Mouse (Mus musculus) gastrocnemius, adult 8-10 months (tissue): ENCODE measurements around the gene Ormdl3. TPM values are rescaled to one million over a fixed set of nuclear protein-coding genes. Genes with fewer than 3 reads are reported as not detected.

Experiments
- DNase-seq, 2 experiments: peaks; one replicate each; pipeline ENCODE4 v3.0.0; 2022; ENCODE audit warnings: low spot score in 2 of 2
- total RNA-seq, 4 experiments: library from RNA; stranded (reverse); gene quantifications; 2 replicates each; pipeline ENCODE4 v1.2.4; 2022

The Ormdl3 gene
- total RNA-seq, 4 experiments from 2014 or later = 26.7 to 31.9 (median 28.4) TPM

DNA sequence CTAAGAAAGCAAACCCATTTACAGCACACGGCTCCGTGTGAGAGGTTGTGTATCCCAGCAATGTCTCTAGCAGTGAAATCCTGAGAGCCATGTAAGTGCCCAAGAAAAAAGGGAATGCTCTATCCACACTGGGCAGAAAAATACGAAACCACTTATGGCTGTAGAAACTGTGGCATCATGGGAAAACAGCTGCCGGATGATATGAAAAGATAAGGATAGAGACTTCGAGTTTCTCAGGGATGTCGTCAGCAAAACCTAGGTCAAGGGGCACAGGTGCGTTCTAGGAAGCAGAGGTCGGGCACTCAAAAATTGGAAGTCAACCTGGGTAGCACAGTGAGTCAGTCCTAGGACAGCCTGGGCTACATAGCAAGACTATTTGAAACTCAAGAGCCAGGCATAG lies 2.1 kb upstream of the Ormdl3 start:
- DNase-seq = no peak

DNA sequence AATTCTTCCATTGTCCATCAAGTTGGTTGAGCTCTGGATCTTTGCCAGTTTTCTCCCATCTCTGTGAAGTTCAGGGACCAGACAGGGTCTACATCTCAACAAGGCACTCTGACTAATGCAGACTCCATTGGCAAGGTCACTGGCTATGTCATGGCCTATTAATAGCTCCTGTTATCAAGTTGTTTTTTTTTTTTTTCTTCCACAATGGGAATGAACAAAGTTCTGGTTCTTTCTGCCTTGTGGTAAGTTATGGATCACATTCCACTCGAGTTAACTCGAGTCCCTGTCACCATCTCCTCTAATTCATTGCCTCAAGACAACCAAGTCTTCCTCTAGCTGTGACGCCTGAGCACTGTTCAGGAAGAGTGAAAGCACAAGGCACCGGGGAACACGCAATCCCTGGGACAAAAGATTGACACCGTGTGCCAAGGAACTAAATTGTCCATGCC lies 1.7 kb upstream of the Ormdl3 start:
- no peak for DNase-seq

DNA sequence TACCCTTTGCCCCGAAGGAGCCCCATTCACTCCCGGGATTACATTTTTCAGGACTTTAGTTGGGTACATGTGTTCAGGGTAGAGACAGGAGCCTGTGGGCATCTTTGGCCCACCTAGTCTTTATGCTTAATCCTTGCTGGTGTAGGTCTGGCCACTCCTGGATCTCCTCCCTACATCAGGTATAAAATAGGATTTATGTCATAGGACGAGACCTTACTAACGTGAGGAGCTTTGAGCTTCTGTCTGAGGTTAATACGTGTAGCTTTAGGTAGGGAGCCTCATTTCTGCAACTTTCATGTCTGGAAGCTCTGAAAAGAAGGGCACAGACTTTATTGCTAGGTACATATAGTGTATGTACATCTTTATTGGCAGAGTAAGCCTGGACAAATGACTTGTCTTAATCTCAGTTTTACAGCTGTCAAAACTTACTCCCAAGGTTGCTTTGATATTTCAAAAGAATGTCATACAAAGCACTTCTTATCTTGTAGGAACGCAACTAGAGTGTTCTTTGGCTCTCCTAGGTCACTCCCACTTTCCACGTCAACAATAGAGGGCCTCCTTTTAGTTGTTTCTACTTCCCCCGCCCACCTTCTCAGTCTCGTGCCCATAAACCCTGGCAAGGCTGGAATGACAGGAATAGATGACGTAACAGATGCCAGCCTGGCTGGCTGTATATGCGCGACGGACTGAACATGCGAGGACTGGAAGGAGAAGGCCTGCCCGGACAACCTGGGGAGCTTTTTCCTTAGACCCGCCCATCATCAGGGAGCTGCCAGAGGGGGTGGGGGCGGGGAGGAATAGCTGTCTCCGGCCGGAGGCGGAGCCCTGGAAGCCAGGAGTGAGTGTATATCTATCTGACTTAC lies 747 bp upstream of the Ormdl3 start:
- DNase-seq = peak; percentile 57 to 58

DNA sequence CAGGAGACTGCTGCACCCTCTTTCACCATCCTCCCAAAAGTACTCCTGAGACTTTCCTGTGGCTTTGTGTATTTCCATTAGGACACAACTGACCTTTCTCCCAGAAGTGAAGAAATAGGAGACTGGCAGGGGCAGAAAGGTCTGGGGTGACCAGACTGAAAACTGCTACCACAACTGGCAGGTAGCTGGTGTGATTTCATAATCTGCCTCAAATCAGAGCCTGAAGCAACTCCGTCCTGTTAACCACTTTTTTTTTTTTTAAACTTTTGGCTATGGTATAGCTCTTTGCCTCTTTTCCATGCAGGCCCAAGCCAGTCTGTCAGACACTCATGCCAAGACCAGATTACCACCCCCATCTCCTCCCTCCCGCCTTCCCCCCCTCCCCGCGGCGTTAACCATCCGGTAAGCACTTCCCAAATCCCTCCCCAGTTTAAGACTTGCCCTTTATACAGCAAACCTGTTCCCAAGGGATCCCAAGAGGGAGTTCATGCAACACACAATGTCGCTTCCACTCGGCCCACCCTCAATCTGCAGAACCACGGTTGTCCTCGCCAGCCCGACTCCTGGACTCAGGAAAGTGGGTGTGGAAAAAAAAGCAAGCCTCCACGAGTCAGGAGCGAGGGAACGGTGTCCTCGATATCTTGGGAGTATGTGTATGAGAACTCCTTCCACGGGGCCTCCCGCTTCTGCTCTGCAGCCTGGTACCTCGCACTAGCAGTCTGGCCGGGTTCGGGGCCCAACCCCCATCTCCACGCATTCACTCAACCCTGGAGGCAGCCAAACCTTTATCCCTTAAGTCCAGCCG lies 879 bp downstream of the Ormdl3 start:
- DNase-seq = peak in 1 of 2 experiments; percentile 9

- no peak for DNase-seq
Measured at GRCm38 (mm10) chr11:98584629-98585177, 2.5 kb downstream of the Ormdl3 start.

- DNase-seq = no peak
Measured at GRCm38 (mm10) chr11:98584146-98584545, 3.0 kb downstream of the Ormdl3 start.

DNA sequence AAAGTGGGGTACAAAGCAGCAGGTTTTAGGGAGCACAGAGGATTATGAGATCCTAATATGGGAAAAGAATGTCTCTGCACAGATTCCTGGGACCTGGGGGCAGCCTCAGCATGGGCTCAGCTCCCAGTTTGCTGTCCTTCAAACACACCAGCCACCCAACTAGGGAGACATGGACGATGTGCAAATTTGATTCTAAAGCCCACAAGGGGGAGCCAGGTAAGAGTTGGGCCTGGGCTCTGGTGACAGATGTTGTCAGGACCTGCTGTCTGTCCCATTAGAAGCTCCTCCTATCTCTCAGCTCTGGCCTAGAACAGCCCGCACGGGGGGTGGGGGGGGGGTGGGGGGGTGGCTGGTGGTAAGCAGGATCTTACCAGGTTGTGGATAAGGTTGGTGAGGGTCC lies 3.6 kb downstream of the Ormdl3 start:
- no peak for DNase-seq

GRCm38 (mm10) chr11:98583265-98583552 lies 4.0 kb downstream of the Ormdl3 start:
- DNase-seq = no peak

DNA sequence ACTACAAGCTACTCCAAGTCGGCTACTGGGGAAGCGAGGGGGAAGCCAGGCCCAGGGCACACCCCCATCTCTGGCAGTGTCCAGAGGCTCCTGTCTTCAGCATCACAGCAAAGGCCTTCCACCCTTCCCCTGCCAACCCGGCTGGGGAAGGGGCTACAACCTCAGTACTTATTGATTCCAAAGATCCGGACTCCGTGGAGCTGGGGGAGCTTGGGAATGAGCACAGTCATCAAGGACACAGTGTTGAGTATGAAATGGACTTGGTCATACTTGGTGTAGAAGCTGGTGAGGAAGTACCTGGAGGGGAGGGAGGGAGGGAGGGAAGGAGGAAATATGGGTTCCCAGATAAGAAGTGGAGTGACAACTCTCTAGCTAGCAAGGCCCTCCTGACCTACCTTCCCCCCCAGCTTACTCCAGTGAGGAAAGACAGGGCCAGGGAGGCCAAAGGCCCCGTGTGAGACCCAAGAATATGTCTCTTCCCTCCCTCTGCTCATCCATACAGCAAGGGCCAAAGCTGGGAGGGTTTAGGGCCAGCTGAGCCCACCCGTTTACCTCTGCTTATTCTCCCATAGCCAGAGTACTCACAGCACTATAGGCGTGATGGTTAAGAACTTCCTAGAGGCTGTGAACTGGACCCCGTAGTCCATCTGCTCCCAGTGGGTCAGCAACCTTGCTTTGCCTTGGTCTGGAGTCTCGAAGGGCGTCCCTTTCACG lies 4.5 kb downstream of the Ormdl3 start:
- no peak for DNase-seq

DNA sequence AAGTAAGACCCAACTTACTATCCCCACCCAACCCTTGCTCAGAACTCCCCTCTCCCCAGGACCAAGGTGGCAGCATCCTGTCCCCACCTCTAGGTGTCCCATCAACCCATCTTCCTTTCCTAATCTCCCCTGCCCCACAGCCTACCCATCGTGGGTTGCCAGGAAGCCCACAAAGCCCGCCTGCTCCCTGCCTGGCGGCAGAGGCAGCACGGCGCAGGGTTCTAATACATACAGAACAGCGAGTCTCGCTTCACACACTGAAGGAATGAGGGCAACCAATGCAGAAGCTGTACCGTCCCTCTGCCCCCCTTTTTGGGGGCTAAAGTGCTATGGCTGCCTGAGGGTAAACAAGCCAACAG lies 5.2 kb downstream of the Ormdl3 start:
- DNase-seq = no peak

GRCm38 (mm10) chr11:98581286-98582029 lies 5.7 kb downstream of the Ormdl3 start:
- no peak for DNase-seq

- DNase-seq = no peak
Measured at GRCm38 (mm10) chr11:98580301-98581121, 6.7 kb downstream of the Ormdl3 start.

- DNase-seq = peak in 1 of 2 experiments; percentile 13
Measured at GRCm38 (mm10) chr11:98577776-98578175, 9.4 kb downstream of the Ormdl3 start.

GRCm38 (mm10) chr11:98569461-98569860 lies 17.7 kb downstream of the Ormdl3 start:
- no peak for DNase-seq

GRCm38 (mm10) chr11:98568326-98568725 lies 18.8 kb downstream of the Ormdl3 start:
- DNase-seq = no peak

DNA sequence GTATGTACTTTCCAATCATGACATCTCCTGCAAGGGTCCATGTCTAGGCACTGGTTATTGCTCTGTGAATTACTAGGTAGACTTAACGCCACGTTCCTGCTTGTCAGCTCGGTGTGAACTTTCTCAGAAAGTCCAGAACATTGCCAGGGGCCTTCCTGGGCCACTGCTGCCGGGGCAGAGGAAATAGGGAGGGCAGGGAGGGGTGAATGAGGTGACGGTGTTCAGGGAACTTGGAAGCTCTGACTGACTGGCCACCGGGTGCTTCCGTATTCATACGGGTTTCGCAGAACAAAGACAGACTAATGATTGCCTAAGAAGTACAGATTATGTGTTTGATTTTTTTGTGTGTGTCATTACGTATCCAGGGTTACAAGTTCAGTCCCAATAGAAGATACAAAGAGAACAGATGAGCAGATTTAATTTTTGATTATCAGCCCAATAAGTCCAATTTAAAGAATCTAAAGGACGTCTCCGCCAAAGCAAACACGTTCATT lies 23.2 kb downstream of the Ormdl3 start:
- DNase-seq = no peak

DNA sequence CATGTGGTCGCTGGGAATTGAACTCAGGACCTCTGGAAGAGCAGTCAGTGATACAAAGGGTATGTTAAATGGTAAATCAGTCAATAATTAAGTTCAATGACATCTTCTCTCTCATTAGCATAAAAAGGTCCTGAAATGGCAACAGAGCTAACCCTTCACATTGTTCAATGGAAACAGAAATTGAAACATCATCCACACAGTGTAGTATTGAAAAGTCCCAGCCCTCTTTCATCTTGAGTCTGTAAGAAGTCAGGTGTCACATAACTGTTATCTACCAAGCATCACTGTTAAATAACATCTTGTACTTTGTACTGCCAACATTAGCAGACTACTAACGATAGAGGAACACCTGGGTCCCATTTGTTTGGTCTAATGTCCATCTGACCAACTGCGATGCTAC lies 24.1 kb downstream of the Ormdl3 start:
- no peak for DNase-seq

GRCm38 (mm10) chr11:98560942-98561341 lies 26.2 kb downstream of the Ormdl3 start:
- DNase-seq = no peak

DNA sequence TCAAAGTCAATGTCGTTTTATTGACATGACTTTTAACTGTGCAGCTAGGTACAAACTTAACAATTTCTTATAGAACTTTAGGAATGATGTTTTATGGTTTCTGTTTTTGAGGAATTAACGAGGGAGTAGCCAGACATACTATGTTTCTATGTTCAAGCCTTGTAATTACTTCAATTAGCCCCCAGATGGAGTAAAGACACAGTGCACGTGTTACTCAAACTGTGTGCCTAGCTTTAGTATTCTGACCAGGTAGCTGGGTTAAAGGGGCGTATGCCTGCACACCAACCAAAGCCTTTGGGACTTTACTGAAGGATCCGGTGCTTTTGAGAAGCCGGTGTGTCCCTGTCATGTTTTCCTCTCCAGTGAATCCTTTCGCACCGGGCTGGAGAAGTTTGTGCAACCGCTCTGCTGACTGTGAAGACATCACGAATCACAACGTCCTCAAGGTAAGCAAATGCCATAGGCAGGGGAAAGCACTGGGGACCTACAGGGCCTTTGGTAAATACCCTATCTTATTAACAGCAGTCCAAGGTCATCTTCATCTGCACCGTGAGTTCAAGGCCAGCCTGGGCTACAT lies 32.0 kb downstream of the Ormdl3 start:
- DNase-seq = no peak

GRCm38 (mm10) chr11:98553966-98554365 lies 33.2 kb downstream of the Ormdl3 start:
- DNase-seq = no peak
